Mouse (Mus musculus) MEL (cell line): ENCODE data around the gene Pigk.

Experiments
- CTCF ChIP-seq, 3 experiments: IDR thresholded peaks in 2 of 3; conservative IDR thresholded peaks in 1 of 3; 2 replicates each; pipeline ENCODE4 v1.5.1; 2011 to 2012; ENCODE audit warnings: low read length in 3 of 3, low read depth in 2 of 3, mild to moderate bottlenecking in 2 of 3, improper control_type of control experiment in 1 of 3, inconsistent platforms in 1 of 3, mixed read lengths in 1 of 3, moderate library complexity in 1 of 3; ENCODE audit not compliant: control insufficient read depth in 1 of 3, insufficient read depth in 1 of 3, poor library complexity in 1 of 3, severe bottlenecking in 1 of 3
- POLR2A ChIP-seq, 2 experiments: IDR thresholded peaks; 2 replicates each; pipeline ENCODE4 v1.6.1; 2011 to 2012; ENCODE audit warnings: low read length in 2 of 2, mild to moderate bottlenecking in 2 of 2, control low read depth in 1 of 2, improper control_type of control experiment in 1 of 2, low read depth in 1 of 2, moderate library complexity in 1 of 2; ENCODE audit not compliant: control insufficient read depth in 1 of 2, insufficient read depth in 1 of 2, poor library complexity in 1 of 2

DNA sequence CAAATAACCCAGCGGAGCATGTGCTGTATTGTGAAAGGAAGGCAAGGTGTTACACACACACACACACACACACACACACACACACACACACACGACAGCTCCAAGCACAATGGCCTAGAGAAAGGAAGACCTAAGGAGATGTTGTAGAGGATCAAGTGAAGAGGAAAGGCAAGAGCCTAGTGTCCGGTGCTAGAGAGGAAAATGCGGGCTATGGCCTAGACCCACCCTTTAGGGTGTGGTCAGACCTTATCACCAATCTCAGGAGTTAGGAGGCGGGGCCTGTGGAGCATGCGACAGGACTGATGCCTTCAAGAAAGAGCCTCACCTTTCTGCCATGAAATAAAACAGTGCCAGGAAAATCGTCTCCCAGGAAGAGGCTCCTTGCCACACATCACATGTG lies 234.7 kb downstream of the Pigk start:
- TF ChIP-seq POLR2A (IDR thresholded peaks at IDR 0.05; ENCODE audit: control insufficient read depth in 1 of 2, insufficient read depth in 1 of 2, low read depth in 1 of 2, low read length in 2 of 2, poor library complexity in 1 of 2) (no peak), CTCF (IDR thresholded peaks at IDR 0.05 in 2 of 3, conservative IDR thresholded peaks at IDR 0.05 in 1 of 3; ENCODE audit: control insufficient read depth in 1 of 3, insufficient read depth in 1 of 3, low read depth in 2 of 3, low read length in 3 of 3, poor library complexity in 1 of 3, severe bottlenecking in 1 of 3) (no peak)
